Mouse (Mus musculus) hematopoietic multipotent progenitor cell, adult 10-12 weeks (in vitro differentiated cells): ENCODE measurements around the gene Gm4175. TPM values are rescaled to one million over a fixed set of nuclear protein-coding genes. Genes with fewer than 3 reads are reported as not detected.

Experiments used
- polyA plus RNA-seq: library from polyadenylated mRNA; stranded (reverse); fragments of >175 nt; gene quantifications from 2 replicates; pipeline ENCODE4 v1.2.3, GENCODE M21; 2012; ENCODE audit warnings: low replicate concordance

Gene Gm4175
- polyA plus RNA-seq, result not detected in 2 replicates

GRCm38 (mm10) chr7:21761375-21761774 is at the start of gene Gm4175:
TSS of gene Gm4175 (minus strand) at chr7:21761475.

DNA sequence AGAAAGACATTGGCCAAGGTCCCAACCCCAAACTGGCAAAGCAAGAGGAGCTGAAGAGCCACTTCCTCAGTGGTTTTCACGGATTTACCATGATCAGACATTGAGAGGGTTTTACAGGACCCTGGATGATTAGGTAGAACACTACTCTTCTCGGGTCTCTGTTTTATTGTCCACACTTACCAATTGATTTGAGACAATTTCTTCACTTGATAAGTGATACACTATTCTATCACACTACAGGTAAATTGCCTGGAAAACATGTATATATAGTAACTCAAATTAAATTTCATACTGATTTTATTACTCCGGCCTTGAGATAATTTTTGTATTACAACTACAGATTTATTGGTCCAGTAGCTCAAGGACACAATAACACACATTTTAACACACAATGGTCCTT is 35.4 kb upstream of the Gm4175 start, which contains the start of gene Gm4177:
TSS of gene Gm4177 (minus strand) at position 101 of the 400 bp plus-strand sequence.

Other genes starting within 250 kb of the Gm4175 start
- gene Vmn1r130, start 249.7 kb downstream of the Gm4175 start, polyA plus RNA-seq, result not detected in 2 replicates
- gene Vmn1r131, start 215.4 kb downstream of the Gm4175 start, polyA plus RNA-seq, result not detected in 2 replicates
- not detected in 2 replicates for gene Vmn1r132, start 147.4 kb downstream of the Gm4175 start, polyA plus RNA-seq
- not detected in 2 replicates for gene Gm4177, start 35.3 kb upstream of the Gm4175 start, polyA plus RNA-seq
- gene Vmn1r135, start 70.9 kb upstream of the Gm4175 start, polyA plus RNA-seq, result not detected in 2 replicates
- not detected in 2 replicates for gene Gm5725, start 82.8 kb upstream of the Gm4175 start, polyA plus RNA-seq
- gene Gm5891, start 159.8 kb upstream of the Gm4175 start, polyA plus RNA-seq, result not detected in 2 replicates
- not detected in 2 replicates for gene Vmn1r137, start 233.1 kb upstream of the Gm4175 start, polyA plus RNA-seq